Mouse (Mus musculus) retina, postnatal 7 days (tissue): ENCODE measurements at regions not wholly inside any gene's neighbourhood (a gene's known extent, or its start where the extent isn't known, plus 50 kb on each side); places are given as distances from the start of the nearest gene placed in this dataset.
"Not testable (repeated sequence)": the region's sequence is repeated elsewhere in the genome, so short reads cannot be mapped to it uniquely, and the experiment has no call there.

Experiments used
- DNase-seq: peaks from one replicate; pipeline ENCODE4 v3.0.0-alpha.2; 2012; ENCODE audit warnings: low read depth, low spot score

DNA sequence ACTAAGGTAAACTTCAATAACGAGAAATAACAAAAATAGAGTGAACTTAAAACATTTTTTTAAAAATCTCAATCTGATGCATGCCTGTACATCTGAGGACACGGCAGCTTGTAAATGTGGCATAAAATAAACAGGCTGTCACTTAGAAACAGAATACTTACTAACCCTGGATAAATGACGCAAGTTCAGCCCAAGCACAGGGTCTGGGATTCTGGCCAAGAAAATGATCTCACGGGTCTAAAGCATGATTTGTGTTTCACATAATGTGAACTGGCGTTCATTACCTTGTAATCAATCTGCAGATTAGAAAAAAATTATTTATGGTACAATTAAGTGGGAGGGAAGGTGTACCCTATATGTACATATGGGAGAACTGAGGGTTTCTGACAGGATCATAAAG lies 512.1 kb upstream of the Vrk2 start:
- no peak for DNase-seq

DNA sequence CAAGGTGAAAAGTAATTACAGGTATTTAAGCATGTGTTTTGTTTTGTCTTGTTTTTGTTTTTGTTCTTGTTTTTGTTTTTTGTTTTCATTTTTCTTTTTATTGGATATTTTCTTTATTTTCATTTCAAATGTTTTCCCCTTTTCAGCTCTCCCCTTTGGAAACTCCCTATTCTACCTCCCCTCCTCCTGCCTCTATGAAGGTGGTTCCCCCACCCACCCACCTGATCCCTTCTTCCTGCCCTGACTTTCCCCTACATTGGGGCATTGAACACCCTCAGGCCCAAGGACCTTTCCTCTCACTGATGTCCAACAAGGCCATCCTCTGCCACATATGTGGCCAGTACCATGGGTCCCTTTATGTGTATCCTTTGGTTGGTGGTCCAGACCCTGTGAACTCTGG lies 509.1 kb upstream of the Vrk2 start:
- DNase-seq: no peak

DNA sequence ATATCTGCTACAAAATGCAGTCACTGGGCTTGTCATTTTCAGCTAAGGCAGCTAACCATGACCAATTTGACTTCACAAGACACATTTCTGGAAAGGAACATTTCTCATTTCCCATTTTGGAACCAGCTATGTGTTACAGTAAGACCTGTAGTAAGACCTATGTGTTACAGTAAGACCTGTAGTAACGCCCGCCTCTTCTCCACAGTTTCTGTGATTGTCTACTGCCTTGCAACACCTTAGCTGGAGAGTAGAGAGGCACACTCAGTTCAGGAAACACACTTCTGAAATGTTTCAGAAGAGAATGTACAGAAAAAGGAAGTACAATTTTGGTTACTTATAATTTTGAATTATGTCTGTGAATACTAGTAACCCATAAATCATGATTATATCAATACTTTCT lies 508.2 kb upstream of the Vrk2 start:
- no peak for DNase-seq

DNA sequence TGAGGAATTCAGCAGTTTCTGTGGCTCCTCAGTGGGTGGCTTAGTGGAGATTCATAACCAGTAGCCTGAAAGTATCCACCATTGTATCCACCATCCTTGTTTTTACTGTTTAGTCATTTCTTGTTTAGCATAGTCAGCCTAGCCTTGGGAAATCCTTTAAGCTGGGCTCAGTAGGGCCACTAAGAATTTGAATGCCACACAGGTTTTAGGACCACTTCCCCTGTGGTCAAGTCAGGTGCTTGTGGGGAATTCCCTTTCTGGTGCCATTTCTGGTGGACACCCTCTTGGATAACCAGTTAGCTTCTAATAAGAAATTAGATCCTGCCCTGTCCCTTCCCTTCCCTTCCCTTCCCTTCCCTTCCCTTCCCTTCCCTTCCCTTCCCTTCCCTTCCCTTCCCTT lies 502.8 kb upstream of the Vrk2 start:
- DNase-seq: no peak

DNA sequence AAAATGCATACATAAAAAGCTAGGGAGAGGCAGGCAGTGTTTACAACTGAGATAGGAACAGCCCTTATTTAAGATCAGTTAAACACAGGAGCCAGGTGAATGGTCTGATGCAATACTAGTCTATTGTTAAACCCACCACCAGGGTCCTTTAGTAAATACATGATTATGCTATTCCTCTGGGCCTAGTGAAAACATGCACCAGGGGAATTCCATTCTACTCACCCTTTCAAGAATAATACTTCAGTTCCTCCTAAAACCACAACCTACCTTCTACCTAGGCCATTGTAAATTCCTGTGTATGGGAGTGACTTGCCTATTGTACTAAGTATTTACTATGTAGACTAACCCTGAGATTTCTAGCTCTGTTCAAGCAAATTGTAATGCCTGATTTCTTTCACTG lies 501.7 kb upstream of the Vrk2 start:
- DNase-seq: not testable (repeated sequence)

DNA sequence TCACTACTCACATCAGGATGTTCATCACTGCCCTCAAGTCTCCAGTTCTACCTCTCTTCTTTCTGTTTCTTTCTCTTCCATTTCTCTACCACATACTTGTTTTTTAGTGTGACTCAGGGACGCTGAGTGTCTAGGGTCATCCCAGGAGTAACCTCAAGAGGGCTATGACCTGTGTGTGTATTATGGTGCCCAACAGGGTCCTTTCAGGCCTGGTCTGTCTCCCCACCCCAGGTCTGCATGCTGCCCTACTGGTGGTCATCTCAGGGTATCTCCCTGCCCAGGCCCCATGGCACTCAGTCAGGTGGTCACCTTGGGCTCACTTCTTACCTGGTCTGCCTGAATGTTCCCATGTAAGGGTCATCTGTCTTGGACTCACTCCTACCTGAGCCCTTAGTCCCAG lies 492.7 kb upstream of the Vrk2 start:
- no peak for DNase-seq

DNA sequence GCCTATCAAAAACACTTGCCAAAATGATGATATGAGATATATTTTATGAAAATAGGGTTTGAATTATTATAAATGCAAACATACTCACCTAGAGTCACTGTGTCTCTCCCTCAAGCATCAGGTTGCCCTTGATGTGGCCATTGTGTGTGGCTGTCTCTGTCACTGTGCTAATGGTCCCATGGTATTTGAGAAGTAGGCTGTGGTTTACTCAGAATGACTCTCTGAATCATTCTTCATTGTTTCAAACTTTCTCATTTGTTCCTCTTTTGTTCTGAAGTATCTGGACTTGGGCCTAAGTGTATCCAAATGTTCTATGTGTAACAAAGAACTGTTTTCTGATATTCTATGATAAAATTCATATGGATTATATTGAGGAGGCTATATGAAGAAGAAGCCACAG lies 487.4 kb upstream of the Vrk2 start:
- no peak for DNase-seq

DNA sequence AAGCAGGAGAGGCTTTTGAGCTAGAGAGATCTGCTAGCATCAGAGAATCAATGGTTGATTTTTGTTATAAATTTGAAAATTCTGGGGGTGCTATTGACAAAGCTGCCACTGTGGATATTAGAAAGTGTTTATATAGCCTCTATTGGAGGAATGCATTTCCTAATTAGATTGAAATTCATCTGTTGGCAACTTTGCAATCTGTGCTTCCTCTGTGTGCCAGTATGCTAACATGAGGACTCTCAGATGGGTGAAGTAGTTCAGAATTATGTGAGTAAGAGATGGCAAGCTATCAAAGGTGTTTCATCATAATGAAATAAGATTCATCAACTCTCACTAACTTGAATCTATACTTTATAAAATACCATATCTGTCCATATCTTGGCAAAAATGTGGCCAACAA lies 476.6 kb upstream of the Vrk2 start:
- DNase-seq: no peak

DNA sequence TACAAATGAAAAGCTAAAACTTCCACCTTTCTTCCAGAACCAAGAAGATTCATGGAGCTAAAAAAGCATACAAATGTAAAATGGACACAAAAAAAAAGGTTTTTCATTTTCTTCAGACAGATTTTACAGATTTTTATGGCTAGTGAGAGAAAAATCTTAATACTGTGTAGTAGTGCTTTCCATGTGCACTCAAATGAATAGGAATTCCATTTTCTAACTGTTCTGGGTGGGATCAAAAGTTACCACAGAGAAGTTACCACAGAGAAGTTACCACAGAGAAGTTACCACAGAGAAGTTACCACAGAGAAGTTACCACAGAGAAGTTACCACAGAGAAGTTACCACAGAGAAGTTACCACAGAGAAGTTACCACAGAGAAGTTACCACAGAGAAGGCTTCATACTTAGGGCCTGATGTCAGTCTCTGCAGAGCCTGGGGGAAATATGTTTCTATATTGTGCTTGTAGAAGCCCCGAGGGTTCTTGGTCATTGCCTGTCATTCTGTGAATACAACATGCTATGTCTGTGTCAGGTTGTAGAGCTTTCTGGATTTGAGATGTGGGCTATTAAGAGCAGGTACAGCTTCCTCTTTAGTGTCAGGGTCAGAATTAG lies 433.5 kb upstream of the Vrk2 start:
- no peak for DNase-seq

DNA sequence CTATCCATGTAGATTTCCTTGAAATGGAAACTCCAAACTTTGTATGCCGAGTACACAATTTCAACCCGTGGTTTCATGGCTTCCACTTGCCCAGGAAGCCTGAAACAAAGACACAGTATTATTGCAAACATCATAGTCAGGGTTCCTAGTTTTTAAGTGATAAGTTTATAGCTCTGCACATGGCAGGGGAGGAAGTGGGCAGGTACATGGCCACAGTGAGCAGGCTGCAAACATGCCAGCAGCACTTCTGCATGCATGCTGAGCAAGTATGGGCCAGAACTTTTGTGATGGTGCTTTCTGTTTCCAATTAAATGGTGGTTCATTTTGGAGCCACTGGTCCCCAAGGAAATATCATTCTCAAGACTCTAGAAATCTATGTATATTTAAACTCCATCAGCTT lies 431.7 kb upstream of the Vrk2 start:
- no peak for DNase-seq

DNA sequence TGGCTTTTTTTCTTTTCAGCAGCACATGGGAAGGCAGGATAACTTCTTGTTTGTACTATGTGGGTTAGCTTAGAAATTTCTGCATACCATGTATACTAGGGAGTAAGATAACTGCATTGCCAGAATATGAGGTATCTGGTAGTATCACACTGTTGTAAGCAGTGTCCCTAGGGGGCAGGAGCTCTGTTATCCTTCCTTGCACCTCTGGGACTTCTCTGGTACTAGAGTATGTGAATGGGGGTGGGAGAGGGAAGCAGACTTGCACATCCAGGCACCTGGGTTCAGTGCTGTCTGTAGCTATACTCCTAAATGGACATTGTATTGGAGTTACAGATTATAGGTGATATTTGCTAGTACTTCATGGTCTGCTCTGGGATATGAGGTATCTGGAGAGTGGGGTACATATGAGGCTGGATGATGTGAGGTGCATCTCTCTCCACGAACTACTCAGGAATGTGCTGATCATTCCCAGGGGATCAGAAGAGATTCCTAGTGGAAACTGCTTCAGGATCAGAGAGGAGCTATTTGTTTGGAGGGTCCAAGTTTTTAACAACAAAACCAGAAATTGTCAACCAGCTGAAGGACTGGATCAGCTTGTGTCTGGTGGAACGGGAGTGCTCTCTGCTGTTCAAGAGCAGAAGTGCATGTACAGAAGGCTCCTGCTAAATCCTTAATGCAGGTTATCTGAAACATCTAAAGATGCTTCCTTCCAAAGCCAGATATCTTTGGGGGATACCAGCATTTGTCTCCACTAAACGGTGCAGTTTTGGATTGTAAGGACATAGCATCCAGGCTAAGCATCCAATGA lies 402.7 kb upstream of the Vrk2 start:
- DNase-seq: peak; percentile 11

DNA sequence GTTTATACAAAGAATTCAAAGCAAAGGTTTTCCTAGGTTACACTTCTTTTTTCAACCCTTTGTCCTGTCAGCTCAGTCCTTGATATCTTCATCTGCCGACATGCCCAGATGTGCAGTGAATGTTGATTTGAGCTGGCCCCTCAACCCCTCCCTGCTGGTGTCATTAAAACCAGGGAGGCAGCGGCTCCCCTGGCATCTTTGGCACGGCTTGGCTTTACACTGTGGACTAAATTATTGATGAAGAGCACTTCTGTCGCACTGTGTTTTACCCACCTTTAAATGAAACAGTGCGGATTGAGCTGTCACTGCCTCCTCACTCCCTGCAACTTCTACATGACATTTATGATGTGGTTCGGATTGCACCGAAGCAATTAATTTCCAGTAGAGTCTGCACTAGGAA lies 387.4 kb upstream of the Vrk2 start:
- no peak for DNase-seq

DNA sequence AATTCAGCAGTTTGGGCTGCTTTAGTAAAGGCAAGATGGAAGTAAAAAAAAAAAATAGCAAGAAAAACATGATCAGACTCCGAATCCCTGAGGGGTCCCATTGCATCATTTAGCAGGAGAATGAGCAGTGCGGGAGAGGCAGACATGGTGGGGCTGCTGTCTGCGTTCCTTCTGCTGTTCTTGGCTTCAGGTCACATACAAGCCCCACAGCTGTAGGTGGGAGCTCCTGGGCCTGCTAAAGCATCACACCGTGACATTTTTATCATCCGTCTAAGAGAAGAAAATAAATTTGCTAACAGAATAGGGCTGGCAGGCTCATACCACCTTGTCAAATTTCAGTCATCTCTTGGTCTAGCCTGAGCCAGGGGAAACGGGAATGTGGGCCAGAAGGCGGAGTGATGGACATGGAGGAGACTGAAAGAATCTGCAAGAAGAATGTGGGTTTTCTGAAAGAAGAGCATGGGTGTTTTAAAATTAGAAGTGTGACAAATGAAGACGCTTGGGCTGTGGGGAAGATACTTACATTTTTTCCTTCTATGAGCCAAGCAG lies 378.8 kb upstream of the Vrk2 start:
- DNase-seq: no peak

DNA sequence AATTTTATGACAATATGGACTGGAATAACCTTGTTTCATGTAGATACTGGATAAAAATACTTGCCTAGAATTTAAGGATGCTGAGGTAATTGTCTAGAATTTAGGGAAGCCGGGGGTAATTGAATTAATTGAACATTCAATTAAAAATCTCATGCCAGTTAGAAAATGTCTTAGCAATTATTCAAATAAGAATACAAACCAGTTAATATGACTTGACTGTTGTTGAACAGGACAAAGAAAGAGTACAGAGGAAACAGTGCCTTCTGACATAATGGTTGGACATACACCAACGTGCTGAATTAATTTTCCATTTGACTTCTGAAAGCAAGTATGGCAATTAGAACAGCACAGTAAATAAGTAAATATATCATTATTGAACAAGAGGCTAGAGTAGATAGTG lies 377.4 kb upstream of the Vrk2 start:
- no peak for DNase-seq

DNA sequence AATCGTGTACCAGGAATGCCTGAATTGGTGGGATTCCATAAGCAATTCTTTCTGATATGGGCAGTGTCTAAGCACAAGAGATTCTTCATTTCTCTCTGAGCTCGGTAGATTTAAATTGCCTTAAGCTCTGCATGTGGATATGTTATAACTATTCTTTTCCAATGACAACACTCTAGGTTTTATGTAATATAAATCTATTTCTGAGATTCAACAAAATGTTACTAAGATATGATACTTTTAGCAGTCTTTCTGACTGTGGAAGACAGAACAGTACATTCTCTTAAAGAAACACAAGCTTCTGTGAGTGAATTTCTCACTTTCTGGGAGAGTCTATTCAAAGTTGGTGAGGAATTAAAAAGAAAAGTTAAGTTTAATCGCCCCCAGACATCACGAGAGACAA lies 373.6 kb upstream of the Vrk2 start:
- no peak for DNase-seq

DNA sequence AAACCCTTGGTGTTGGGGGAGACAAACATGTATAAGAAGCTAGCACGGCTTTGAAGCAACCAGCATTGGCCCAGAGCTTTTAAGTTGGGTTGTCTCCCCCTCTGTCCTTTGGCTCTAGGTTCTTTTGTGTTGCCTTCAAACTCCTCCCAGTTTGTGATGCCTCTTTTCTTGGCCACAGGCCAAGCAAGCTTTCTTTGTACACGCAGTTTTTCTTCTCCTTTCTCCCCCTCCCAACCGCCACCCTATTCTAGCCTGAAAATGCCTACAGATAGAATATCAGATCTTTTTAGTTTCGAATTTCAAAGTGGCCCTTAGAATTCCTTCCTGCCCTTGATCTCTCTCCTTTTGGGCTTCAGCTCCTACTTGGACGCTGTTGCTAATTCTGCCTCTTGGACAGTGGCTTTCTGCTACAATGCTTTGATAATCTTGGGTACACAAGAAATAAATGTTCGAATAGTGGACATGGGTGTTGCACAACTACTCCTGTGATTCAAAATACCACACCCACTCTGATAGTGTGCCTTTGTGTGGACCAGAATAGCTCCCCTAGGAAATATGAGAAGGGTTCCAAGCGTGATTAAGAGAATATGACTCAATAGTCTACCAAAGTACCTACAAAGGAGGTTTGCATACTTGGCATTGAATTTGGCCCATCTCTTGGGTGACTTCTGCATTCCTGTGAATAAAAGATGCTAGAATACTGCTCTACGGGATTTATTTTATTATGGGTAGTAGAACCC lies 369.3 kb upstream of the Vrk2 start:
- no peak for DNase-seq

DNA sequence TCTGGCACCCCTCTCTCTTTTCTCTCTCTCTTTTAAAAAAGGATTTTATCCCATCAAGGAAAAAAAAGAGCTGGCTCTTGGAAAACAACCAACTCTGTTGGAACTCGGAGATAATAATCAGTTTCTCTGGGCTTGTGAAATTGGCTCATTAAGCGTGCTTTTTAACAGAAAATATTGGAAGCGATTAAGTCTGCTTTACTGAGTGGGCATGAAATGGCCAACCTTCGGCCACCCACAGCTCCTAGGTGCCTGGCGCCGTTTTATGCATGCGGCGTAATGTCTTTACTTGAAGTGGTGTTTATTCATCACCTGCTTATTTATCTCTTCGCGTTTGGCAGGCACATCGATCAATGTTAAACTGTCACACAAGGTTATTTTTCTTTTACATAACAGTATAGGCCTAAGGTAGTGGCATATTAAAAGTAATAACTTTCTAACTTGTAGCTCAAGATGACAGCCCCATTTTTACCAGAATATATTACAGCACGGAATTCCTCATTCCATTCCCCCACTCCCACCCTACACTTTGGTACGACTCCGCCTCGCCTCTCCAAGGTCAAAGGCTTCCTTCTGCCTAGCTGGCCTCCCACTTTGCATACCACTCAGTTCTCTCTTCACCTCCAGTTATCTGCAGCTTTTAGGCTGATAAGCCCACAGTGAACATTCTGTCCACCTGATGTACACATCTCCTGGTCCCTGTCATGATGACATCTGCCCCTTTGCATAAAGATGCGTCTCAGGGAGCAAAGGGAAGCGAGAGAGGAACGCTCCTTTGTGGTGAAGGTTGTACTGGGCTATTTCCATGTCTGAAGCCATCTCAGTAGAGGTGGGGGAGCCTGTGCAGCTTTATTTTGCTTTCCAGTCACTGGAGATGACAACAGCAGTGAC lies 368.5 kb upstream of the Vrk2 start:
- DNase-seq: no peak

DNA sequence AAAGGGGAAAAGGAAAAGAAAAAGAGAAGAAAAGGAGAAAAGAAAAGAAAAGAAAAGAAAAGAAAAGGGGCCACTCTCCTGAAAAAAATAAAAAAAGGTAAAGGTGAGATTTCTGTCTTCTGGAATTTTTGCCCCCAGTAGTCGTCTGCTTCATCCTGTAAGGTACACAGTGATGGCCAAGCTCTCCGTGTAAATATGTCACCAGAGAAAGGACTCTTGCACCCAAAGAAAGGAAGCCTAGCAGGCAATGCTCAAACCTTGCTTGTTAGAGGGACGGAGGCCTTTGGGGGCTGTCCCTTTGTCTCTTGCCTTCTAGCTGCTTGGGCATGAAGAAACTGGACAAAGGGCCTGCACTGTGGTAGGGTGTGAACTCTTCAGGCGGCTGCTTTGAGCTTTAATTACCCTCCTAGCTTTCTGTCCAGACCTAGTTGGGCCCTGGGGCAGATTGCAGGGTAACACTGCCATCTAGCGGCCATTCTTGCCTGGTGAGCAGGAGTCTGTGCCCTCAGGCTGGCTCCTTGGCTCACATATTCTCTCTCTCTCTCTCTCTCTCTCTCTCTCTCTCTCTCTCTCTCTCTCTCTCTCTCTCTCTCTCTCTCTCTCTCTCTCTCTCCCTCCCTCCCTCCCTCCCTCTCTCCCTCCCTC lies 367.7 kb upstream of the Vrk2 start:
- DNase-seq: peak; percentile 80

DNA sequence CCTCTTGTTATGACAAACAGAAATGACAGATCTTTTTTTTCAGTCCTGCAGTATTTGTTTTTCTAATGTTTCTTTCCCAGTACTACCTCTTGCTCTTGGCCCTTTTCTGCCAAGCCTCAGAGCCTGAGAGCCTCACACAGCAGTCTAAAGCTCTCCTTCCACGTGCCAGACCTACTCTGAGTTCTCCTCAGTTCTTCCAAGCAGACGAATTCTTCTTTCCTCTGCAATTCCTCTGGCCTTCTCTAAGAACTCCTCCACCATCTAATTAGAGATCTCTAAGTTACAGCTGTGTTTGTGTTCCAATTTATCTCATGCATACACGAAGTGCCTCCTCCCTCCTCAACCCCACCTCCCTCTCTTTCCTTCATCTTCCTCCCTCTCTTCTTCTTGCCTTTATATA lies 362.4 kb upstream of the Vrk2 start:
- DNase-seq: no peak

DNA sequence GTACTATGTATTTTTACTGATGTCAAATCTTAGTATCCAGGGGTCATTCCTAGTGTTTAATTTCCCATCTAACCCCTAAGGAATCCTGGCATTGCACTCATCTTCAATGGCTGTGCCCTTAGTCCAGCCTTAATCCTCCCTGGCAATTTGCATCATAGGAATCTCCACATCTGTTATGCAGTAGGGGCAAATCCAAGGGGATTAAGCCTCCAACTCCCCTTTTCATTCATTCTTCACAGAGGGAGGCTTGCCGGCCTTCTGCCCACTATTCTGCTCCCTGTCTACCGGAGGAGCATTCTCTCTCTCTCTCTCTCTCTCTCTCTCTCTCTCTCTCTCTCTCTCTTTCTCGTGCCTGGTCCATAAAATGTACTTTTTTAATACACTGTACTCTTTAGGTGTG lies 338.0 kb upstream of the Vrk2 start:
- DNase-seq: peak; percentile 0

DNA sequence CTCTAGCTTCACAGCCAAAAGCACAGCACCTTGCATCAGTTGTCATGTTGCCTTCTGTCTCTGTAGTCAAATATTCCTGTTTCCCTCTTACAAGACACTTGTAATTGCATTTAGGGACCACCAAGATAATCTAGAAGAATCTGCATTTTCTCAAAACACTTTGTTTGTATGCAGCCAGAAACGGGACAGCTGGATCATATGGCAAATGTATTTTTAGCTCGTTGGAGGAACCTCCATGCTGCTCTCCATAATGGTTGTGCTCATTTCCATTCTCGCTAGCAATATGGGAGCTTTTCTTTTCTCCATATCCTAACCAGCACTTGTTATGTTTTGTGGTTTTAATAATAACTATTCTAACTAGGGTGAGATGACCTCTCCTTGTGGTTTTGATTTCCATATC lies 313.3 kb upstream of the Vrk2 start:
- DNase-seq: no peak
